Mouse (Mus musculus): ENCODE results near the gene Tekt4. TPM values are rescaled to one million over a fixed set of nuclear protein-coding genes. Genes with fewer than 3 reads are reported as not detected.
A peak's percentile ranks its signal among the peaks of the same experiment; 100 is the strongest.

The Tekt4 gene
- not detected for total RNA-seq (2021)
- long read RNA-seq, experiment 1: 0 reads
- long read RNA-seq, experiment 2: 0 reads

DNA sequence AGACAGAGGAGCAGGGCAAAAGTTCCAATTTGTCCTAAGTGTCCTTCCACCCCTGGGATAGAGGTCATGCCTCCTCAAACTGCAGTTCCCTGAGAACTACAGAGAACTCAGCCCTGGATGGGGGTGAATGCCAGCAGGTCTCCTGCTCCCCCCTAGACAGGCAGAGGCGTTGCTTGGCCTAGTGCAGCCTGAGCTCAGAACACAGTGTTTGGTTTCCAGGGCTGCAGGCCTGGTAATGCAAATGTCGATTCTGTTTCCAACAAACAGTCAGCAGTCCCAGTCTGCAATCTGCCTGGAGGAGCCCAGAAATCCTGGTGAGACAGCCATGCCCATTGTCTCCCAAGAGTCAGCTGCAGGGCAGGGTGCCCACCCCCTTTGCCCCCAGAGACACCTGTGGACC lies at the start of gene Tekt4:
Tekt4 (plus strand) TSS at position 344 of the 400 bp plus-strand sequence.
- no peak for DNase-seq (ENCODE audit: low spot score in 2 of 2)

DNA sequence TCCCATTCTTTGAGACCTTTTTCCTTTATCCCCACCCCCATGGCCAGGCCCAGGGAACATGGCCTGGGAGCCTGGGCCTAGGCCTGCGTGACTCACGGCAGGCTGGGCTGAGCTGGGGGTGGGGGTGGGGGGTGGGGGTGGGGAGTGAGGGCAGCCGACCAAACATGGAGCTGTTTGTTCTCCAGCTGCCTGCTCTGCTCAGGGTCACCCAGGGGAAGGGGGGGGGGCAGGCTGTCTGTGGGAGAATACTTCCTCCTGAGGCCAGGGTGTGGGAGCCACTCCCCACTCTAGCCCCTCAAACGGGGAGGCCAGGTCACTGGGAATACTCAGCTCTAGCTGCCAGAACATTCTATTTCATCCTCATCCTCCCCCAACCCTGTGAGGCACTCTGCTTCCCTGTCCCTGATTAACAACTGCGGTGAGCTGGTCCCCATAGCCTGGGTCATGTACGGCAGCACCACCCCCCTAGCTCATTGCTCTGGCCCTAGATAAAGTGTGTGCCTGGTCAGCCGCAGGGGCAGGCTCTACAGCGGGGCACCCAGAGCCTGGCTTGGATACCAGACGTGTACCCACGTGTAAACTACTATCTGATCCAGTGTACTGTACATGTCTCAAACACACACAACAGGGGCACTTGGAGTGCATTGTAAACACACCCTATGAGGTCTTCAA lies 49.1 kb upstream of the Tekt4 start:
- DNase-seq (ENCODE audit: low spot score in 2 of 2): no peak

DNA sequence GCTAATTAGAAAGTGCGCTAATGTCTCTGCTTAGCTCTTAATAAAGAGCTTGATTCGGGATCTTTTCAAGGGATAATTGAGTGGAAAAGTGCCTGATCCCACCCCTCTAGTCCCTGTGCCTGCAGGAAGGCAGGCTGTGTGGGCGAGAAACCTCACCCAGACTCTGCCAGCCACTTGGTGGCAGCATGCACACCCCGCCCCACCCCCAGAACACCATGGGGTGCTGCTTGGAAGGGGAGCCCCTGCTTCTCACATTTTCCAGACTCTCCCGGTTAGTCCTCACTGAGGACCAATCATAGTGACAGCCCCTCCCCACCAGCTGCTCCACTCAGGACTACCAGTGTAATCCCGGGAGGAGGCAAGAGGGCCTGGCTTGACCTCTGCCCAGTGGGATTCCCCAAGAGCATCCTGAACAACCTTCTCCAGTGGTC lies 48.4 kb upstream of the Tekt4 start:
- no peak for DNase-seq (ENCODE audit: low spot score in 2 of 2)

DNA sequence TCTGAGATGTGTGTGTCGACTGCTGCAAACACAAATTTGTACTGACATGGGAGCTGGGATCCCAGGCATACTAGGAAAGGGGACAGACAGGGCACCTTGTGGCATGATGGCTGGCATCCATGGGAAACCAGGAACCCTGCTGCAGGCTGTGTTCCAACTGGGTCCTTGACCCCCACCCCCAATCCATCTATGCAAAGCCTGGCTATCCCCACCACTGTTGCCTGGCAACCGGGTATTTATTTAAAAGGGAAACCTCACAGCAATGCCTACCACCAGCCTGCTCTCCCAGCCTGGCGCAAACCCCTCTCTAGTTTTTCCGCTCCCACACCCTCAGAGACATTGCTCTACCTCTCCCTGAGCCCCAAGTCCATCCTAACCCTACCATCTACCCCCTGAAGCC lies 47.1 kb upstream of the Tekt4 start:
- DNase-seq (ENCODE audit: low spot score in 2 of 2): no peak

DNA sequence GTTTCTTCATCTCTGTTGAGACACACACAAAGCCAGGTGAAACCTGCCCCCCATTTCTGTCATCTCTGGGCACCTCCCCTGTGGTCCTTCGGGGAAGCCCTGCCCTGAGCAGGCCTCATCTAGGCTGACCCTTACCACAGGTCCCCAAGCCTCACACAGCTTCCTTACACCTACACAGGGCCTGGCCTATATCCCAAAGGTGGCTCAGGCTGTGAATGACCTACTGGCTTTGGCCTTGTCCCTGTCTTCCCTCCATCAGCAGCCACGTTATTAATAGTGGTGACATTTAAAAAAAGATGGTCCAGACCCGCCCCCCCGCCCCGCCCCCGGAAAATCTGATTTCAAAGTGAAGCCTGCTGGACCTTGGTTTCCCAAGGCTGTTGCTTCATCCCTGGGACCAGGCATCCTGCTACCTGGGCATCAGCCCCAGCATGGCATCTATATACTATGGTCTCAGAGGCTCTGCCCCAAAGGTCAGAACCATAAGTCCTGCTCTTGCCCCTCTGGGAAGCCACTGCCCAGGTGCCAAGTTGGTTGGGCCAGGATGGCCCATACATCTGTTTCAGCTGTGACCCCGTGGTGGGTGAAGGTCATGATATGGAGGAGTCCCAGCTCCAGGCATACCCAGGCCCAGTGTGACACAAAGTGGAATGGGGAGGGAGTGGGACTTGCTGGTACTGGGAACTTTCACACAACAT lies 46.0 kb upstream of the Tekt4 start:
- no peak for DNase-seq (ENCODE audit: low spot score in 2 of 2)

GRCm38 (mm10) chr17:25409621-25410020 lies 44.8 kb upstream of the Tekt4 start:
- no peak for DNase-seq (ENCODE audit: low spot score in 2 of 2)

DNA sequence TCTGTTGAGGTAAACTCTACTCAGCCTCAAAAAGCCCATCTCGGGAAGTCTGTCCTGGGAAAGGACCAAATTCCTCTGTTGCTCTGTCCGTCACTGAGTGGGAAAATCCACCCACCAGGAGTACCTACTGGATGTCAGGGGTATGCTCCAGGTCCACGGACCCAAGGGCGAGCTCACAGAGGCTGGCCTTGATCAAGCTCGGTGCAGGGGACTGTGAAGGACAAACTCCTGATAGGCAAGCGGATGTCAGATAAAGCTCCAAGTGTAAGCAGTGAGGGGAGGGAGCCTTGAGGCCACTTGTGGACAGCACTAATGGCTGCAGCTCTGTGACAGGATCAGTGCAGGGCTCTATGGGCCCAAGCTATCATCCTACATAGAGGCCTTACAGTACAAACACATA lies 44.2 kb upstream of the Tekt4 start:
- DNase-seq (ENCODE audit: low spot score in 2 of 2): no peak

DNA sequence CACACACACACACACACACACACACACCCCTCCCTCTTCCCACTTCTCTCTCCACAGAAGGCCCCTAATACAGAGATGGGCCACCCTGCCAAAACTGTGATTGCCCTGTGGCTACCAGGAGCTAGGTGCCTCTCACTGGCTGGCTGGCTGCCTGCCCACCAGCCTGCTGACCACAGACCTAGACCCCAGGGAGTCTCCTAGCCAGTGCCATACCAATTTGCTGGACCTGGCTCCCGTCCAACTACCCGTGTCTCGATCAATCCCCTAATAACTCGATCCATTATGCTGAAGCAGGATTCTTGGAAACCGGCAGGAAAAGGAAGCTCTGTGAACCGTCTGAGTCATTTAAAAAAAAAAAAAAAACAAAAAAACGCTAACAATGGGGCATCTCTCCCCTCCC lies 43.6 kb upstream of the Tekt4 start:
- DNase-seq (ENCODE audit: low spot score in 2 of 2): no peak

DNA sequence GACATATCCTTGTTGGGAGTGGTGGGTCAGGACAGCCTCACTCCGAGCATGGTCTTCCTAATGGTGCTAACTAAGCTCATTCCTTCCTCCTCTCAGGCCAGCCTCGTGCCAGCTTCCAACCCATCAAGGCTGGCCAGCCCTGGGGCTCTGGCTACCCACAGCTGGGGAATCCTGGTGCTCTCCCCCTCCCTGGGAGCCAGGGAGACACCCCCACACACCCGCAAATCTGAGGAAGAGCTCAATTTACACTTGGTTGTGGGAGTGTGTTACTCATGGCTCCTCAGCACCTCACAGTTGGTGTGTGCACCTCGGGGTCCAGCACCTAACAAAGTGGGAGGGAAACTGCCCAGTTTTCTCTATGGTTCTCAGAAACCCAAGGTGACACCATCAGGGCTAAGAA lies 43.2 kb upstream of the Tekt4 start:
- no peak for DNase-seq (ENCODE audit: low spot score in 2 of 2)

DNA sequence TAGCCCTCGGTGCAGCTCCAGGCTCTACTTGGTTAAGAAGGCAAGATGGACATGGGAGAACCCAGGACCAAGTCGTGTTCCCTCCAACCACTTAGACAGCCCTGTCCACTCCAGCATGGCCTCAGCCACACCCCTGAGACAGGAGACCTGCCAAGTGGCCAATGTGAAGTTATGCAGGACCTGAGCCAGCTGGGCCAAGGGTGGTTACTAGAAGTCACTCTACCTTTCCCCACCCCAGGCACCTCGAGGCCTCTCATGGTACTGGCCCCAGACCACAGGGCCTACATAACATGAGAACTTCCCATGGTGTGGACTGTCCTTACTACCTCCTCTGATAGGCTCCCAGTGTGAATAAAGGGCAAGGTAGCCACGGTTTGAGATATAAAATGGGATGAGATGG lies 40.2 kb upstream of the Tekt4 start:
- no peak for DNase-seq (ENCODE audit: low spot score in 2 of 2)

DNA sequence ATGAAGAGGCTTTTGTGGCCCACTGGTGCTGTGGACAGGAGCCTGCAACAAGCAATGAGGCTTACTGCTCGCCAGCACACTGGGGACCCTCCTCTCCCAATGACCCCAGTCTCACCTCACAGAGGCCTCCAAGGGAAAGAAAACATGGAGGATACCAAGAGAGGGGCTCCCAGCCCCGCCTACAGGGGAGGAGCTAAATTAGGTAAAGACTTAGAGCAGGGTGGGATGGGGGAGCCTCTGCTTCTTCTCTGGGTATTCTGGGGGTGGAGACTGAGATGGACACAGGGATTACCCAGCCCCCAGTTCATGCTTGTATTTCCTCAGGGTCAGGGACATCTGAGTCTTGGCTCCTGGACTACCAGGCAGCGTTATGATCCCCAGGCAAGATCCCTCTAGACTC lies 39.5 kb upstream of the Tekt4 start:
- no peak for DNase-seq (ENCODE audit: low spot score in 2 of 2)

- no peak for DNase-seq (ENCODE audit: low spot score in 2 of 2)
Observed at GRCm38 (mm10) chr17:25415421-25415913, 38.9 kb upstream of the Tekt4 start.

GRCm38 (mm10) chr17:25416219-25416618 lies 38.2 kb upstream of the Tekt4 start:
- DNase-seq (ENCODE audit: low spot score in 2 of 2): no peak

DNA sequence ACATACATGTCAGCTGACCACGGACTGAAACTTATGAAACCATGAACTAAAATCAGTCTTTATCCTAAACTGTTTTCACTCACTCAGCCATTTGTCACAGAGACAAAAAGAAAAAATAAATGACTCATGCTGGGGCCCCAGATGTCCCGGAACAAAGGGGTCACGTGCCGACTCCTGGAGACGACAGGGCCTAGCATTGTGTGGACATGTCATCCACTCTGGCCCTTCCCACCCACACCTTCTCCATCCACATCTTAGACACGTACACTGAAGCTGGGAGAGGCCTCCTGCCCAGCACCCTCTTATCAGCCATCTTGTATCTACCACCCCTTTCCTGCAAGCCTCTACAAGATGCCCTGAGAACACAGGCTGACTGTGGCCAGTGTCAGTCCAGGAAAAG lies 36.4 kb upstream of the Tekt4 start:
- no peak for DNase-seq (ENCODE audit: low spot score in 2 of 2)

DNA sequence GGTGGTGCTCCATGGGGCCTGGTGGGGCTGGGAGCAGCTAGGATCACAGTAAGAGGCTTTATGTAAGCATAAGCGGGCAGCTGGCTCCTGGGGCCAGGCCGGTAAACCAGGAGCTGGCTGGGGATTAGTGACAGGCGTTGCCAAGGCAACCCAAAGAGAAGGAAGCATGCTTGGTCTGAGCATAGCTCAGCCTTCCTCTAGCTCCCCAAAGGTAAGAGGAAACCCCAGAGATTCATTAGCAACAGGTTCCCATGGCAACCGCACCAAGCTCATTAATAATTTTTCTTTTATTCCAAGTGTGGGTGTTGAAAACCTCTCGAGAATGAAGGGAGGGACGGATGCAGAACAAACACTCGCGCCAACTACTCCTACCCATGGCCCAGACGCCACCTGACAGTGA lies 35.5 kb upstream of the Tekt4 start:
- no peak for DNase-seq (ENCODE audit: low spot score in 2 of 2)

DNA sequence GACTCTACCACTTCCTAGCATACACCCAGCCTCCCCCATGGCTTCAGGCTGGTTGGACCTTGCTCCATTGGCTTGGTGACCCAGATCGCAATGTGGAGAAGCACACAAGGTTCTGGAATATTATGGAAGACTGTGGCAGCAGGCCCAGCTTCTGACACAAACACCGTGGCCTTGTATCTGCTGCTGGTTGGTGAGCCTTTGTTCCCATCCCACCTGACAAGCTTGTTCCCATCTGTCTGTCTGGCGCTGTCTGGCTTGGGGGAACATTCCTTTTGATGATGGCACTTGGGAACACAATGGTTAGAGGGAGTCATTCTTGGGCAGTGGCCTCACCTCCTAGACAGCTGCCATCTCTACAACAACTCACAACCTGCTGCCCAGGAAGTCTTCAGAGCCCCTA lies 33.4 kb upstream of the Tekt4 start:
- no peak for DNase-seq (ENCODE audit: low spot score in 2 of 2)

DNA sequence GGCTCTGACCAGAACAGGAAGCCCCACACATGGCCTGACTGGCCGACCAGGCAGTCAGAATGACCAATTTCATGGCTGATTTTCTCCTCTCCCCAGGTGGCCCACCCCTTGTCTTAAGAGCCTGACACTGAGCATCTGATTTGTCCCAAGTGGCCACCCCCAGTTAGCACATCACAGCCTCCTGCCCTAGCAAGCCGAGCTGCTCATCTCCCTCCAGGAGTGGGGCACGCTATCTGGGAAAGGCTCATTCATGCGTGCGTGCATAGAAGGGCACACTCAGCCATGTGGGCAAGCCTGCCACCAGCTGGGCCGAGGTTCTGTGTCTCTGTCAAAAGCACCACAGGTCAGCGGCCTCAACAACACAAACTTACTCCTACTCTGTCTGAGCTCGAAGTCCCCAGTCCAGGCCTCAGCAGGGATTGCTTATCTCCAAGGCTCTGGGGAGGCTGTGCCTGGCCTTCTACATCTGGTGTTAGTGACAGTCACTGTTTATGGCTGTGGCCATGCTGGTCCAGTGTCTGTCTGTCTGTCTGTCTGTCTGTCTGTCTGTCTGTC lies 29.8 kb upstream of the Tekt4 start:
- no peak for DNase-seq (ENCODE audit: low spot score in 2 of 2)

GRCm38 (mm10) chr17:25425996-25426395 lies 28.4 kb upstream of the Tekt4 start:
- DNase-seq (ENCODE audit: low spot score in 2 of 2): no peak

DNA sequence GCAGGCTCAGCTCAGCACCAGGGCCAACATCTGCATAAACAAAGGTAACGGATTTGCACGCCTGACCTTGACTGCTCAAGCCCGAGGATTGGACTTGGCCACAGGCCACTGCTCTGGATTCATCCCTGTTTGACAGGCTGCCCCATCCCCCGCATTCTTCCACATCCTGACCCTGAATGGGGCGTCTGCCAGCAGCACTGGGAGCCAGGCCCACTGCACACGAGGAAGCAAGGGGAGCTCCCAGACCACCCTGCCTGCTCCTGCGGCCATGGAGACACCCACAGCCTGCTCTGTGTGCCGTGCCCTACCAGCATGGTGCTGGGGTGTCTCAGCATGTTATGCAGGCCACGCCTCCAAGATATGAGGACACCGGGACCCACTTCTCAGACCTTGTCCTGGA lies 27.0 kb upstream of the Tekt4 start:
- DNase-seq (ENCODE audit: low spot score in 2 of 2): peak; percentile 51 to 55

GRCm38 (mm10) chr17:25429240-25429639 lies 25.2 kb upstream of the Tekt4 start:
- no peak for DNase-seq (ENCODE audit: low spot score in 2 of 2)

DNA sequence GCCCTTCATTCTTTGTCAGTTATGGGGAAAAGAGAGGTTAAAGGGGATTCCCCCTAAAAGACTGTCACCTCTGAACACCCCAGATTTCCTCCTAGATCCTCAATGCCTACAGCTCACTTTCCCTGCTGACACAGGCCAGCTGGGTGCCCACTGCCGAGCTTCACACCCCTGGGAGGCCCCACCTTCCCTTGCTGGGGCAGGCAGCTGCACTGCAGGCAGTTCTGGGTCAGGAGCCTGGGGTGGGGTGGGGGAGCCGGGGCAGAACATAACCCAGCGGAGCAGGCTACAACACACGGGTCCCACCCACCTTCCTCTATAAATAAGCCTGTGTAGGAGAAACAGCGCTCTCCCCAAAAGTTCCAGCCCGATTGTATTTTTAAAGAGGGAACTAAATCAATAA lies 24.5 kb upstream of the Tekt4 start:
- DNase-seq (ENCODE audit: low spot score in 2 of 2): no peak

DNA sequence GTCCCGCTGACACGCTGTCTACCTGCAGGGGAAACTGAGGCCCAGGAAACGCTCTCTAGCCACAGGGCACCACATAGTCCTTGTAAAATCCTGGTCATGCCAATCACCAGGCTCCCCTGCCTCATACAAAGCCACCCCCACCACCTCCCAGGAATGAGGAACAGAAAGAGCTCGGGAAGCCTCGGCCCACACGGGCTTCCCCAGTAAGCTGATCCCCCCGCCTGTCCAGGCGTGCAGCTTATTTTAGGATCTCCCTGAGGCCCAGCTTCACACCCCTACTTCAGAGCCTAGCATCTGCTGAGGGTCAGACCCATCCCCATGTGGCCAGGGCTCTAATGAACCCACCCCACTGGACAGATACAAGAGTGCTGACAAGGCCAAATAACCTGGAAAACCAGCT lies 23.9 kb upstream of the Tekt4 start:
- DNase-seq (ENCODE audit: low spot score in 2 of 2): no peak

Measured in adrenal gland, adult 18-20 months (tissue).